Mouse (Mus musculus) heart, embryonic 12.5 days (tissue): ENCODE results near the gene Otub1. TPM values are rescaled to one million over a fixed set of nuclear protein-coding genes. Genes with fewer than 3 reads are reported as not detected.

Source experiments
- ATAC-seq: fragments of 200-750 bp; cut with Nextera tagmentation; 2 replicates; pipeline ENCODE4 v1.8.0; 2017; ENCODE audit warnings: moderate TSS enrichment, moderate library complexity; ENCODE audit not compliant: insufficient number of reproducible peaks, low FRiP score
- H3K27ac ChIP-seq: fragments of 300-500 bp; sonication (generic); 2 replicates; pipeline ENCODE4 v1.5.1; 2016; ENCODE audit warnings: mild to moderate bottlenecking, moderate library complexity; ENCODE audit not compliant: poor library complexity, severe bottlenecking
- H3K27me3 ChIP-seq: fragments of 300-500 bp; sonication (generic); replicated peaks from 2 replicates; pipeline ENCODE4 v1.6.1; 2016; ENCODE audit warnings: mild to moderate bottlenecking, moderate library complexity
- H3K36me3 ChIP-seq: fragments of 300-500 bp; sonication (generic); 2 replicates; pipeline ENCODE4 v1.6.1; 2016; ENCODE audit warnings: mild to moderate bottlenecking, moderate library complexity
- H3K4me1 ChIP-seq: fragments of 300-500 bp; sonication (generic); replicated peaks from 2 replicates; pipeline ENCODE4 v1.6.1; 2016; ENCODE audit warnings: mild to moderate bottlenecking
- H3K4me2 ChIP-seq: fragments of 300-500 bp; sonication (generic); 2 replicates; pipeline ENCODE4 v1.6.1; 2016; ENCODE audit warnings: mild to moderate bottlenecking, moderate library complexity
- H3K4me3 ChIP-seq: fragments of 300-500 bp; sonication (generic); 2 replicates; pipeline ENCODE4 v1.5.1; 2016; ENCODE audit warnings: mild to moderate bottlenecking
- H3K9ac ChIP-seq: fragments of 300-500 bp; sonication (generic); 2 replicates; pipeline ENCODE4 v1.6.1; 2016; ENCODE audit warnings: mild to moderate bottlenecking, moderate library complexity
- H3K9me3 ChIP-seq: fragments of 300-500 bp; sonication (generic); replicated peaks from 2 replicates; pipeline ENCODE4 v1.6.1; 2016; ENCODE audit warnings: mild to moderate bottlenecking, moderate library complexity
- WGBS: fragments of 180-500 bp; shearing (Covaris S2); methylation state at CpG from one replicate; pipeline ENCODE4 v1.1.7; 2016; 5-methylcytosine and 5-hydroxymethylcytosine counted together
- polyA plus RNA-seq: library from polyadenylated mRNA; unstranded; fragments of >200 nt; fragmentation: Nextera tagmentation; extraction: Ambion mirVana; gene quantifications from 2 replicates; pipeline ENCODE4 v1.2.1, GENCODE M21; 2016

The Otub1 gene
- polyA plus RNA-seq, 1 experiment from 2014 or later, result 154 TPM

DNA sequence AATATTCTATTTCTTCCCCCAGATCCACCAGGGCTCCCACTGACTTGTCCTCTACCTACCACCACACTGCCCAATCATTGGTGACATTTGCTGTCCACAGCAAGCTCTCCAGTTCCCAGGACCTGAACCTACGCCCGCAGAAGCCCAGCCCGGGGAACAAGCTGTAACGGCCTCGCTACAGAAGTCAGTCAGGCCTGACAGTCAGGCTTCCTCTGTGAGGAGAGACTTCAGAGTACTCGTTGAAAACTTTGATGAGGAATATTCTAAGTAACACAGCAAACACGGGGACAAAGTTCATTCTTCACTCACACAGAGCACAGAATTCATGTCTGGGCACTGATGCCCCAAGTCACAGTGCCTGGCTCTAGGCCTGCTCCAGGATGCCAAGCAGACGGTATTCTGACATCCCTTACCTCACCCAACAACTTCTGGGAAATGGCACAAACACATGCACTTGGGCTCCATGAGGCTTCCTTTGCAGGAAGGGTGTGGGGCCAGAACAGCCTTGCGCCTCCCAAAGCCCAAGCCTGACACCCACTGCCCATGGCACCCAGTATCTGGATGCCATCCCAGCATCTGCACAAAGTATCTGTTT is 19.1 kb upstream of the Otub1 start:
- Histone ChIP-seq H3K9ac (no peak overlapping the region), H3K36me3 (peaks cover 44% of the 10 kb centered on the region), H3K27me3 (no peaks in the 10 kb centered on the region), H3K27ac (no peak overlapping the region), H3K9me3 (no peaks in the 10 kb centered on the region), H3K4me3 (no peak overlapping the region), H3K4me1 (peaks cover 4% of the 10 kb centered on the region; the same call in 1 of the 2 replicates), H3K4me2 (no peak overlapping the region)
- 87% methylated on average over 9 of the region's 9 CpGs for WGBS
- no peak for ATAC-seq

- Histone ChIP-seq H3K4me2 (no peak overlapping the region), H3K4me3 (no peak overlapping the region), H3K9ac (no peak overlapping the region), H3K4me1 (peaks cover 4% of the 10 kb centered on the region; the same call in 1 of the 2 replicates), H3K27me3 (no peaks in the 10 kb centered on the region), H3K9me3 (no peaks in the 10 kb centered on the region), H3K36me3 (peaks cover 35% of the 10 kb centered on the region), H3K27ac (no peak overlapping the region)
- no peak for ATAC-seq
- 87% methylated on average over 3 of the region's 3 CpGs for WGBS
Measured at GRCm38 (mm10) chr19:7224253-7224652, 18.1 kb upstream of the Otub1 start.

- Histone ChIP-seq H3K27me3 (no peaks in the 10 kb centered on the region), H3K9me3 (no peaks in the 10 kb centered on the region), H3K9ac (no peak overlapping the region), H3K4me3 (no peak overlapping the region), H3K27ac (no peak overlapping the region), H3K4me1 (peaks cover 4% of the 10 kb centered on the region; the same call in 1 of the 2 replicates), H3K36me3 (peaks cover 27% of the 10 kb centered on the region), H3K4me2 (no peak overlapping the region)
- no peak for ATAC-seq
Measured at GRCm38 (mm10) chr19:7223488-7223887, 17.4 kb upstream of the Otub1 start.

DNA sequence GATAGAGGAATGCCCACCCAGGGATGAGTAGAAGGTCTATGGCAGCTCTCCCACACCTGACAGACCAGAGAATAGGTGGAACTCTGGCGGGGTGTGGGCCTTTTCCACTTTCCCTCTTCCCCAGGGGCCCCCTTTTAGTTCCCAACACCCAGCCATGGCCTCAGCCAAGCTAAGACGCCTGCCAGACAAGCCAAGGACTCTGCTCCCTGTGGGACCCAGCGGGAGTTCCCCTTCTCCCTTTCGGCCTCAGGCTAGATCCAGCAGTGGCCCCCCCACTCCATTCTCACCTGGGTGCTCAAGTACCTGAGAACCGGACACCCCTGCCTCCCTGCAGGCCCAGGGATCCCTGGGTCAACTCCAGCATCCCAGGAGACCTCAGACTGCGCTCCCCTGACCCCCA is 16.1 kb upstream of the Otub1 start:
- Histone ChIP-seq H3K36me3 (peaks cover 14% of the 10 kb centered on the region), H3K27me3 (no peaks in the 10 kb centered on the region), H3K4me3 (no peak overlapping the region), H3K4me2 (no peak overlapping the region), H3K9ac (no peak overlapping the region), H3K4me1 (peaks cover 10% of the 10 kb centered on the region; the same call in 1 of the 2 replicates), H3K27ac (no peak overlapping the region), H3K9me3 (no peaks in the 10 kb centered on the region)
- 89% methylated on average over 6 of the region's 6 CpGs for WGBS
- no peak for ATAC-seq

DNA sequence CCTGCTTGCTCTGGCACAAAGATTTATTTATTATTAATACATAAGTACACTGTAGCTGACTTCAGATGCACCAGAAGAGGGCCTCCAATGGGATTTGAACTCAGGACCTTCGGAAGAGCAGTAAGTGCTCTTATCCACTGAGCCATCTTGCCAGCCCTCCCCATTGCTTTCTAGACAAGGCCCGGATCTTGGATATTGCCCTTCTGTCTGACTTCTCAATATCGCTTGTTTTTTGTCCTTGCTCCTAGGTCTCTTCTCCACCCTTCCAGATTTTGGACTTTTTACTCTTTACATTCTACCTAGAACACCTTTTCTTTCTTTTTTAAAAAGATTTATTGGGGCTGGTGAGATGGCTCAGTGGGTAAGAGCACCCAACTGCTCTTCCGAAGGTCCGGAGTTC is 12.6 kb upstream of the Otub1 start:
- Histone ChIP-seq H3K9me3 (no peaks in the 10 kb centered on the region), H3K4me2 (no peak overlapping the region), H3K4me1 (peaks cover 39% of the 10 kb centered on the region), H3K27ac (no peak overlapping the region), H3K4me3 (no peak overlapping the region), H3K9ac (no peak overlapping the region), H3K36me3 (peaks cover 27% of the 10 kb centered on the region), H3K27me3 (no peaks in the 10 kb centered on the region)
- ATAC-seq, result no peak
- 96% methylated on average over 5 of the region's 5 CpGs for WGBS

- Histone ChIP-seq H3K9ac (no peak overlapping the region), H3K27me3 (no peaks in the 10 kb centered on the region), H3K4me1 (peaks cover 35% of the 10 kb centered on the region), H3K27ac (no peak overlapping the region), H3K4me2 (peak overlapping the region; percentile 97), H3K9me3 (no peaks in the 10 kb centered on the region), H3K36me3 (peaks cover 34% of the 10 kb centered on the region), H3K4me3 (peak overlapping the region; percentile 86)
- ATAC-seq, result no peak
- 9% methylated on average over 6 of the region's 6 CpGs for WGBS
Measured at GRCm38 (mm10) chr19:7217926-7218267, 11.8 kb upstream of the Otub1 start.

GRCm38 (mm10) chr19:7217162-7217925 is 11.2 kb upstream of the Otub1 start, which contains the start of gene Cox8a:
TSS of gene Cox8a (minus strand) at chr19:7217616.
- ATAC-seq, result peak; percentile 95
- under 1% methylated on average over 50 of the region's 50 CpGs for WGBS
- peak within 1 kb of the TSS; percentile 97 for H3K4me2 ChIP-seq

GRCm38 (mm10) chr19:7214484-7214883 is 8.4 kb upstream of the Otub1 start:
- Histone ChIP-seq H3K27ac (no peak overlapping the region), H3K36me3 (peaks cover 55% of the 10 kb centered on the region), H3K4me1 (peaks cover 35% of the 10 kb centered on the region), H3K9me3 (no peaks in the 10 kb centered on the region), H3K27me3 (no peaks in the 10 kb centered on the region), H3K9ac (no peak overlapping the region), H3K4me3 (no peak overlapping the region), H3K4me2 (peak overlapping the region; percentile 97; the same call in 1 of the 2 replicates)
- 78% methylated on average over 5 of the region's 5 CpGs for WGBS
- no peak for ATAC-seq

More at GRCm38 (mm10) chr19:7217162-7217925, 11.2 kb upstream of the Otub1 start, which contains the start of gene Cox8a:
- H3K4me1 ChIP-seq, result peaks cover 35% of the 10 kb centered on the region
- peak within 1 kb of the TSS; percentile 86 for H3K4me3 ChIP-seq
- peaks cover 36% of the 10 kb centered on the region for H3K36me3 ChIP-seq
- H3K27ac ChIP-seq, result peak within 1 kb of the TSS; percentile 90
- peak within 1 kb of the TSS; percentile 95 for H3K9ac ChIP-seq
- H3K9me3 ChIP-seq, result no peaks in the 10 kb centered on the region
- H3K27me3 ChIP-seq, result no peaks in the 10 kb centered on the region

- Histone ChIP-seq H3K27ac (no peak overlapping the region), H3K4me1 (peaks cover 32% of the 10 kb centered on the region), H3K4me2 (no peak overlapping the region), H3K9me3 (no peaks in the 10 kb centered on the region), H3K27me3 (no peaks in the 10 kb centered on the region), H3K36me3 (peaks cover 55% of the 10 kb centered on the region), H3K4me3 (no peak overlapping the region), H3K9ac (no peak overlapping the region)
- 87% methylated on average over 3 of the region's 3 CpGs for WGBS
- ATAC-seq, result no peak
Measured at GRCm38 (mm10) chr19:7213010-7213409, 6.9 kb upstream of the Otub1 start.

DNA sequence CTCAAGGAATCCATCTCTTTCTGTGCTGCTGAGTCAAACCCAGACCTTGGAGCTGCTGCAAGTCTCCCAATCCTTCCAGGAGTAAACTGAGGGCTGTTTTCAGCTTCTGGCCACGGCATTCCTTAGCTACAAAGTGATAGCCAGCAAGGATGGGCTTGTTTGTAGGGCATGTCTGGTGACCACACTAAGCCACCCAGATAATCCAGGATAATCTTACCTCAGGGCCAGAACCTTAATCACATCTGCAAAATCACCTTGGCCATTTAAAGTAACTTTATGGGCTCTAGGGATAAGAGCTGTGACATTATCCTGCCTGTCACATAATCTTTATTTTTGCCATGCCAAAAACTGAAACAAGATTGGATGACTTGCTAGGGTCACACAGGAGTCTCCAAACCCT is 6.1 kb upstream of the Otub1 start:
- Histone ChIP-seq H3K27me3 (no peaks in the 10 kb centered on the region), H3K9ac (no peak overlapping the region), H3K9me3 (no peaks in the 10 kb centered on the region), H3K4me1 (peaks cover 29% of the 10 kb centered on the region), H3K4me3 (no peak overlapping the region), H3K36me3 (peaks cover 55% of the 10 kb centered on the region), H3K27ac (no peak overlapping the region), H3K4me2 (no peak overlapping the region)
- no peak for ATAC-seq
- WGBS, result 55% methylated on average over 1 of the region's 1 CpGs

- Histone ChIP-seq H3K27ac (no peak overlapping the region), H3K36me3 (peaks cover 42% of the 10 kb centered on the region), H3K27me3 (no peaks in the 10 kb centered on the region), H3K9ac (no peak overlapping the region), H3K9me3 (no peaks in the 10 kb centered on the region), H3K4me1 (peaks cover 22% of the 10 kb centered on the region), H3K4me3 (no peak overlapping the region), H3K4me2 (no peak overlapping the region)
- WGBS, result 87% methylated on average over 7 of the region's 7 CpGs
- no peak for ATAC-seq
Measured at GRCm38 (mm10) chr19:7209907-7210646, 4.0 kb upstream of the Otub1 start.
